In genomic region chr14:73474636-73475093, GRCm38 (mm10) we compare ENCODE assay signal across 8 mouse cellular contexts. TPM values are rescaled to one million over a fixed set of nuclear protein-coding genes. Genes with fewer than 3 reads are reported as not detected.
DNase-seq lines count a peak whose midpoint lies in the region; ATAC-seq and TF ChIP-seq lines count a peak whose summit lies in the region.
"Had no signal": no experiment of that assay in that cellular context is flagged by ENCODE, and none has a peak within 500 bp of the region (broad histone marks: within the 10 kb centered on the region; RNA-seq: fewer than 3 reads in every experiment).

No protein-coding gene starts in this region.

- no peak overlapping the region for H3K27ac ChIP-seq in liver, embryonic 14.5 days
- H3K27ac ChIP-seq: liver, embryonic 15.5 days had no signal

- no peaks in the 10 kb centered on the region for H3K36me3 ChIP-seq in liver, embryonic 14.5 days (replicated peaks; ENCODE audit: control insufficient read depth, insufficient read depth, low read depth)
- H3K36me3 ChIP-seq: liver, embryonic 15.5 days had no signal

- DNase-seq in thymus, postnatal 14 days, result peak; percentile 52
- DNase-seq in thymus, postnatal 36 days, result no peak
- peak; percentile 29 for DNase-seq in c-Kit-positive CD71-positive TER-119-negative erythroid progenitor cells, embryonic 14.5 days (ENCODE audit: low read depth)
- DNase-seq in forelimb bud, embryonic 11.5 days (ENCODE audit: low read depth, low spot score), result peak; percentile 54
- DNase-seq in kidney, adult 8-10 months, result peak; percentile 37 to 64
- DNase-seq in liver, embryonic 14.5 days (ENCODE audit: low read depth in 3 of 3, low spot score in 3 of 3), result peak in 2 of 3 experiments; percentile 14 to 42

- no peak overlapping the region for H3K4me2 ChIP-seq in liver, embryonic 14.5 days (ENCODE audit: low read depth)
- H3K4me2 ChIP-seq: liver, embryonic 15.5 days had no signal

- TF ChIP-seq EP300 in liver, embryonic 14.5 days (IDR thresholded peaks at IDR 0.05; ENCODE audit: low read depth), result no peak

- no peak for ATAC-seq in liver, embryonic 14.5 days (ENCODE audit: insufficient read depth)
- ATAC-seq in neutrophil, adult 5-6 weeks (ENCODE audit: extremely low read depth, insufficient number of reproducible peaks, low FRiP score, poor library complexity, severe bottlenecking), result peak; percentile 73; the same call in 1 of the 2 replicates

- peaks cover 0 to 7% of the 10 kb centered on the region in 2 experiments; a peak in 1 of 4 replicates for H3K4me1 ChIP-seq in liver, embryonic 14.5 days (replicated peaks; ENCODE audit: control insufficient read depth in 2 of 2, insufficient read depth in 2 of 2, low read length in 1 of 2)

- 5% methylated on average over 7 of the region's 7 CpGs for WGBS in liver, embryonic 14.5 days (ENCODE audit: insufficient replicate concordance)

- TF ChIP-seq CTCF in liver, embryonic 14.5 days (IDR thresholded peaks at IDR 0.05; ENCODE audit: low read depth), result peak; percentile 45

- H3K9ac ChIP-seq in liver, embryonic 14.5 days (replicated peaks), result no peak overlapping the region
- H3K9ac ChIP-seq: liver, embryonic 15.5 days had no signal

- no peak overlapping the region for H3K4me3 ChIP-seq in liver, embryonic 14.5 days (ENCODE audit: insufficient read depth in 1 of 2, low read depth in 2 of 2, low read length in 2 of 2)
- H3K4me3 ChIP-seq: liver, embryonic 15.5 days had no signal

- no peaks in the 10 kb centered on the region for H3K9me3 ChIP-seq in liver, embryonic 14.5 days (ENCODE audit: control insufficient read depth, low read length)
- H3K9me3 ChIP-seq: liver, embryonic 15.5 days had no signal

- no peaks in the 10 kb centered on the region for H3K27me3 ChIP-seq in liver, embryonic 14.5 days (ENCODE audit: control insufficient read depth, insufficient read depth, low read length)
- H3K27me3 ChIP-seq: liver, embryonic 15.5 days had no signal

RNA-seq across cellular contexts. Expression of gene Med4, which starts 35.2 kb away (rescaled TPM):
- 13.3 and 18.2 TPM in 2 replicates for polyA plus RNA-seq in liver, embryonic 14.5 days (2012; rRNA removed)
- 25.7 and 28.6 TPM in 2 replicates for polyA plus RNA-seq in liver, embryonic 14.5 days (2014; fragmentation: Nextera tagmentation; extraction: Ambion mirVana)
- 64.4 and 64.7 TPM in 2 replicates for total RNA-seq in neutrophil, adult 5-6 weeks (2017)

RNA-seq across cellular contexts. Expression of gene Sucla2, which starts 50.5 kb away (rescaled TPM):
- polyA plus RNA-seq in liver, embryonic 14.5 days (2012; rRNA removed), result 13.0 and 22.0 TPM in 2 replicates
- 54.5 and 57.6 TPM in 2 replicates for polyA plus RNA-seq in liver, embryonic 14.5 days (2014; fragmentation: Nextera tagmentation; extraction: Ambion mirVana)
- 53.2 and 62.5 TPM in 2 replicates for total RNA-seq in neutrophil, adult 5-6 weeks (2017)

Comparison
In these comparisons a context has a peak if more than half of its experiments do, and no peak if none do; other contexts are left out.
1. DNase-seq: peak in thymus, postnatal 14 days (single experiment), c-Kit-positive CD71-positive TER-119-negative erythroid progenitor cells, embryonic 14.5 days (single experiment), forelimb bud, embryonic 11.5 days (single experiment), kidney, adult 8-10 months (2 of 2) and liver, embryonic 14.5 days (2 of 3); none in thymus, postnatal 36 days (0 of 2).